Mouse (Mus musculus): ENCODE measurements around the gene Cd70.

The Cd70 gene

GRCm38 (mm10) chr17:57148994-57149803 is at the start of gene Cd70:
Gene Cd70, minus strand, starts transcription at chr17:57149777.
- no peak for DNase-seq (ENCODE audit: low read depth)

- no peak for DNase-seq (ENCODE audit: low read depth)
These were observed 48.7 kb upstream of the Cd70 start for GRCm38 (mm10) chr17:57198252-57198651.

- no peak for DNase-seq (ENCODE audit: low read depth)
These were observed 45.9 kb upstream of the Cd70 start for GRCm38 (mm10) chr17:57195326-57196010.

GRCm38 (mm10) chr17:57194771-57195170 is 45.2 kb upstream of the Cd70 start:
- DNase-seq (ENCODE audit: low read depth): no peak

GRCm38 (mm10) chr17:57194041-57194507 is 44.5 kb upstream of the Cd70 start, which contains the start of gene Tnfsf14:
Gene Tnfsf14, minus strand, starts transcription at chr17:57194177.
- DNase-seq (ENCODE audit: low read depth): no peak

- DNase-seq (ENCODE audit: low read depth): no peak
These were observed 39.1 kb upstream of the Cd70 start for GRCm38 (mm10) chr17:57188510-57189192.

GRCm38 (mm10) chr17:57185641-57186040 is 36.1 kb upstream of the Cd70 start:
- DNase-seq (ENCODE audit: low read depth): no peak

- DNase-seq (ENCODE audit: low read depth): no peak
These were observed 33.3 kb upstream of the Cd70 start for GRCm38 (mm10) chr17:57182871-57183270.

- no peak for DNase-seq (ENCODE audit: low read depth)
These were observed 30.8 kb upstream of the Cd70 start for GRCm38 (mm10) chr17:57180363-57180762.

GRCm38 (mm10) chr17:57173351-57173750 is 23.8 kb upstream of the Cd70 start:
- no peak for DNase-seq (ENCODE audit: low read depth)

- DNase-seq (ENCODE audit: low read depth): peak; percentile 13
These were observed 22.8 kb upstream of the Cd70 start for GRCm38 (mm10) chr17:57172378-57172777.

GRCm38 (mm10) chr17:57170616-57171260 is 21.2 kb upstream of the Cd70 start:
- DNase-seq (ENCODE audit: low read depth): no peak

- peak; percentile 42 for DNase-seq (ENCODE audit: low read depth)
These were observed 17.5 kb upstream of the Cd70 start for GRCm38 (mm10) chr17:57166800-57167791.

- DNase-seq (ENCODE audit: low read depth): no peak
These were observed 4.2 kb upstream of the Cd70 start for GRCm38 (mm10) chr17:57153787-57154186.

GRCm38 (mm10) chr17:57153006-57153405 is 3.4 kb upstream of the Cd70 start:
- no peak for DNase-seq (ENCODE audit: low read depth)

GRCm38 (mm10) chr17:57148343-57148742 is 1.2 kb downstream of the Cd70 start:
- DNase-seq (ENCODE audit: low read depth): no peak

GRCm38 (mm10) chr17:57145115-57145514 is 4.5 kb downstream of the Cd70 start:
- no peak for DNase-seq (ENCODE audit: low read depth)

- DNase-seq (ENCODE audit: low read depth): no peak
These were observed 5.9 kb downstream of the Cd70 start for GRCm38 (mm10) chr17:57143704-57144103.

- no peak for DNase-seq (ENCODE audit: low read depth)
These were observed 9.9 kb downstream of the Cd70 start for GRCm38 (mm10) chr17:57139708-57140107.

- DNase-seq (ENCODE audit: low read depth): no peak
These were observed 10.9 kb downstream of the Cd70 start for GRCm38 (mm10) chr17:57138676-57139075.

- no peak for DNase-seq (ENCODE audit: low read depth)
These were observed 13.9 kb downstream of the Cd70 start for GRCm38 (mm10) chr17:57135635-57136034.

All from fibroblast of lung, adult 2 months (primary cell).